Mouse (Mus musculus) embryo, embryonic 11 days (tissue): ENCODE measurements at regions not wholly inside any gene's neighbourhood (a gene's known extent, or its start where the extent isn't known, plus 50 kb on each side); places are given as distances from the start of the nearest gene placed in this dataset.
A peak's percentile ranks its signal among the peaks of the same experiment; 100 is the strongest.

Source experiments
- DNase-seq: peaks from one replicate; pipeline ENCODE4 v3.0.0-alpha.2; 2015

DNA sequence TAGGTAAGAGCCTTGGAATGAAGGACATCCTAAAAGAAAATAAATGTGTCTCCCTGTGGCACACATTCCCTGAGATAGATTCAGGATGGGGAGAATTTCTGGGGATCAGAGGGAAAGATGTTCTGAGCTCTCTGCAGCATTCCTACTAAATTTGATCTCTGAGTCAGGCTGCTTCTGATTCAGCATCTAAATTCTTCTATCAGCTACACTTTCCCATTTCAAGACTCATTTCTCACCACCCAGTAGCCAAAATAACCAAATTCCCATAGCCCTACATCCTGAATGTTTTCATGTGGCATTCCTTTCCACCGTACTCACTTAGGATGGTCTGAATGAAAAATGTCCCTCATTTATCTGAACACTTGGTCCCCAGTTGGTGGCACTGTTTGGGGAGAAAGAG, 223.2 kb upstream of the Actbl2 start:
- DNase-seq: no peak

DNA sequence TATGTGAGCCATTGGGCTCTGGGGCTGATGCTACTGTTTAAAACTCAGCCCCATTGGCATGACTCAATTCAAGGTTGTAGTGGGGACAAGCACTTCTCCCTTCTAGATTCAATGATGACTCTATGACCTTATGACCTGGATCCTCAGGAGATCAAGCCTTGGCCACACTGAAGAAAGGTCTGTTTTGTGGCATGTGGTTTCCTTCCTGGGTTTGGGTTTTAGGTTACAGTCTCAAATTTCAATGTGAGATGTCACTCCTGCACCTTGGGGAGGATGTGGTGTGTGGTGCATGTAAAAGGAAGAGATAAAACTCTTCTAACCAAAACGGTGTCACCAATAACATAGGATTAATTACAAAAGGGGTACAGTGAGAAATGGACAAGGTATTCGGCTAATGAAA, 211.2 kb upstream of the Actbl2 start:
- DNase-seq: peak; percentile 49

- DNase-seq: peak; percentile 12
Measured at GRCm38 (mm10) chr13:111044328-111045002, 210.3 kb upstream of the Actbl2 start.

DNA sequence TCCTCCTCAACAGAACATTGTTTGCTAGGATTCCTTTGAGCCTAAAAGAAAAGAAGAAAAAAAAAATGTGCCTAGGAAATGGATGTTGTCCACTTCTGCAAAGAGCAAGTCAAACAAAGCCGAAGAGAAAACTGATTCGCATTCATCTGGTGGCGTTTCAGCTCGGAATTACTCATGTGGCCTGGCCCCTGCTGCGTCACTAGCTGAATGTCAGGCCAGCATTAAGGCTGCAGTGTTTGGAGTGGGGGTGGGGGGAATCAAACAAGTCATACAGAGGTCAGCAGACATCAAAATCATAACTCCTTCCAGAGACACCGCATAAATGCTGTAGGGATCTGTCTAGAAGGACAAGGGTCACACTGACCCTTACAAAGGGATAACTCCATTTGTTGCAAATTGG, 204.7 kb upstream of the Actbl2 start:
- peak; percentile 68 for DNase-seq

DNA sequence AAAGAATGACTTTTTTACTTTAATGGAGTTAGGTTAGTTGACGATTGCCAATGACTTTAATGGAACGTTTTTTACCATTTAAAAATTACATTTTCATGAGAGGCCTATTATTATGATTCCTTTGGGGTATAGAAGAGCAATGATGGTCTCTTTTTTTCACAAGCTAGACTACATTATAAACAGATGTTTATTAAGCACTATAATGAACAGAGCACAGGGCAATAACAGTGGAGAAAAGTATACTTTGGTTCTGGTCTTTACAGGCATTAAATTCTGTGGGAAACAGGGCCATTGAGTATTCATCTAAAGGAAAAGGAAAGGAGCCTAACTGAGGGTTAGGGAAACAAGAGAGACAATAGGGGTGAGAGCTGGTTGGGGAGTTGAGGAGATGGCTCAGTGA, 199.0 kb upstream of the Actbl2 start:
- DNase-seq: no peak

DNA sequence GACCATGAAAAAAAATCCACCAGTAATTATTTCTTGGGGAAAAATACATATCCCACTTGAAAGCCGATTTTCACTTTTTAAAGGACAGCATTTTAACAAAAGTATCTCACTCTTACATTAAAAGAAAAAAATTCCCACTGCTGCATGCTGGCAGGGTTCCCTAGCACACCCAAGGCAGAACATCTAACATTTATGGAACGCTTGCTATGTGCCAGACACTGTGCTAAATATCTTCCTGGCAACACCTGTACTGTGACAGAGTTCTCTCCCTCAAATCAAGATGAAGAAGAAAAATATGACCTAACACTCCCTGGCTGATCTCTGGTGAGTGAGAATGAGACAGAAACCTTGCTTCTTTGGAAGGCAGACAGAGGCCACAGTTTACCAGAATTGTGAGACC, 167.1 kb upstream of the Actbl2 start:
- DNase-seq: no peak

DNA sequence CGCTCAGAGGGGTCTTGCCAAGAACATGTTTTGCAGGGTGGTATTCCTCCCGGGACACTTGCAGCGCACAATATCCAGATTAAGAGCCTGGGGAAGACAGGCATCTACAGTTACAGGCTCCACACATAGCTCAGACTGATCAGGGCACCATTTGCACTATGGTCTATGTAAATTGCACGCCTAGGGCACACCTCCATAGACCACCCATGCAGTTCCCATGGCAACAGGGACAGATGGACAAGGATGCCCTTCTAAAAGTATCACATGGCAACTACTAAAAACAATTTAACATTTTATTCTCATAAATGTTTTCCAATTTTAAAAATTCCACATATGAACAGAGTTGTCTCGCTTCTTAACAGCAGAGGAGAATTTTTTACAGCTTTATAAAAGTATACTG, 158.7 kb upstream of the Actbl2 start:
- DNase-seq: no peak

DNA sequence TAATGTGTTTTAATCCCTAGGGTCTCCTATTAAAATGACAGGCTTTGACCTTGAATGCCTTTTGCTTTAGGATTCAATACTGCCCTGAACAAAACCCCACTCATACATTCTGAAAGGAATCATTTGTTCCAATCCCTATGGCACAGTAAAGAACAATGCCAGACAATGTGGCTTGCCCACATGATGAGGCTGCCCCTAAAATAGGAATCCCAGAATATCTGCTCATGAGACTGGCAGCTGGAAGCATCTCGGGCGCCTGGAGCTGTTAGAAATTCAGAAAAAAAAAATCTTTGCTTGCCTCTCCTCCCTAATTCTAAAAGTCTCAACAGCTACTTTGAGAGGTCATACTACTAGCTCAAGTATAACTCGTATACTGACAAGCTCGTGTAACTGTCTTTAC, 157.5 kb upstream of the Actbl2 start:
- DNase-seq: no peak

DNA sequence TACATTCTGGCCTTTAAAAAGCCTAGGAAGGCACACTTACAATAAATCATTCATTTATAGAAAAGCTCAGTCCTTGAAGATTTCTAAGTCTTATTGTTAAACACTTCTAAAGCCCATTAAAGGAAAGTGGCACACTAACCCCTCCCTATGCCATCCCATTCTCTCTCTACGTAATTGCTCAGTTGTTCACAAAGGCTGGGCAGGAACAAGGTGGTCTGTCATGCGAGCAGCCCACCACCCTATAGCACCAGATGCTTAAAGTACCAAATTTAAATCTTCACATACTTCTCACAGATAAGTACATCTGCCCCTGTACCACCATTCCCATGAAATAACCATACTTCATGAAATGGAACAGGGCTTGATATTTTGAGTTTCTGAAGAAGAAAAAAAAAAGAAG, 156.1 kb upstream of the Actbl2 start:
- no peak for DNase-seq

DNA sequence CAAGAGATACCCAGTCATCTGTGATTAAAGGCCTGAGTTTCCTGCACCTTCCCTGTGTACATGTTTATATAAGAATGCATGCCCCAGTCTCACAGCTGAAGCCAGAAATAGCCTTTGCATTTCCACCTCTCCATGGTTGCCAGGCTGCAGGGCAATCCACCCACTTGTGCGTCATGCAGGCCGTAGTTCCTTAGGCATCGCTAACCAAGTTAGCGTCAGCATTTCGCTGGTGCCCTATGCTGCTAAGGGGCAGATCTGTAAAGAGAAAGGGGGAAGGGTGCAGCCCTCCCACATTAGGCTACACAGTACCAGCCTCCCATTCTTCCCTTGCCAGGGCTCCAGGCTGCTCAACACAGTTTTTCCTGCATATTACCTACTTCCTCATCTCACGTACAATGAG, 155.6 kb upstream of the Actbl2 start:
- no peak for DNase-seq

DNA sequence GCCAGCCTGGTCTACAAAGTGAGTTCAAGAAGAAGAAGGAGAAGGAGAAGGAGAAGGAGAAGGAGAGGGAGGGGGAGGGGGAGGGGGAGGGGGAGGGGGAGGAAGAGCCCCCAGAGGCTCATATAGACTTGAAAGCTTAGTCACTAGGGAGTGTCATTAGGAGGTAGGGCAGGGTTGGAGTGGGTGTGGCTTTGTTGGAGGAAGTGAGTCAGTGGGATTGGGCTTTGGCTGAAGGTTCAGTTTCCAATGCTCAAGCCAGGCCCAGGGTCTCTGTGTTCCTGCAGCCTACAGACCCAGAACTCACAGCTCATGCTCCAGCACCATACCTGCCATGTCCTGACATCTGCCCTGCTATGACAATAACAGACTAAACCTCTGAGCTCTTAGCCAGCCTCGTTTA, 154.4 kb upstream of the Actbl2 start:
- no peak for DNase-seq

DNA sequence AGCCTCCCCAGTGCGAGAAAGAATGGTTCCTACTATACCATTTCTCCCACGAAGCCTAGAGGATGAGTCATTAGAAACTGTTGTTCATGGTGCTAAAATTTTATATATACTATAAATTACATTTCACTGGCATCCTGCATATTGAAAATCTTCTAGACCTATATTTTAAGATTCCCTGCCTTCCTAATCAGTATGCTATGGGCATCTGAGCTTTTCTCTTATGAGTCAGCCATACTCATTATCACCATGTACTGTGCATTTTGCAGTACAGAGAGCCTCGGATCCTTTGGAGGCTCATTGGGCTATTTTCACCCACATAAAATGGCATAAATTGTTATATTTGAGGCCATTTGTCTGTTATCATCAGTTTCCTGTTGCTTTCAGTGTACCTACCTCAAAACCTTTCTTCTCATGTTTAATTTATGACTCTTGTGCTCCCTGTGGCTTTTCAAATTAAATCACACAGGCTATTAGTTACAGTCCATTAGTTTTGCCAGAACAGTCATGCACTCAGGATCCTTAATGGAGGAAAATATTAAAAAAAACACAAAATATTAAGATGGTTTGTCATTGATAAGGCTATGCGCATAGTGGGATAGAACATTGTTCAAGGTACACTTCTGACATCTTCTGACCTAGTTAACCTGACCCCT, 150.1 kb upstream of the Actbl2 start:
- no peak for DNase-seq

DNA sequence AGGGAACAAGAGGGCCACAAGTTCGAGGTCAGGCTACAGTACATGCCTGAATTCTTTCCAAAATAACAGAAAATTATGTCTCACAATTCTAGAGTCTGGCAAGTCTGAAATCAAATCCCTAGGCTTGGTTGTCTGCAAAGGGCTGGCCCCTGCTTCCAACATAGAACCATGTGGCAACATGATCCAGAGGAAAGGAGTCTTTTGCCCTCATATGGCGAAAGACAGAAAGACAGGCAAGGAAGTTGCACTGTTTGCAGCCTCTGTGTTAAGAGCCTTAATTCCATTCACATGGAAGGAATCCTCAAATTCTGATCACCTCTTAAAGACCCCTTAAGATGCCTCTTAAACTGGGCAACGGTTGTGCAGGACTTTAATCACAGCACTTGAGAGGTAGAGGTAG, 123.7 kb upstream of the Actbl2 start:
- no peak for DNase-seq

DNA sequence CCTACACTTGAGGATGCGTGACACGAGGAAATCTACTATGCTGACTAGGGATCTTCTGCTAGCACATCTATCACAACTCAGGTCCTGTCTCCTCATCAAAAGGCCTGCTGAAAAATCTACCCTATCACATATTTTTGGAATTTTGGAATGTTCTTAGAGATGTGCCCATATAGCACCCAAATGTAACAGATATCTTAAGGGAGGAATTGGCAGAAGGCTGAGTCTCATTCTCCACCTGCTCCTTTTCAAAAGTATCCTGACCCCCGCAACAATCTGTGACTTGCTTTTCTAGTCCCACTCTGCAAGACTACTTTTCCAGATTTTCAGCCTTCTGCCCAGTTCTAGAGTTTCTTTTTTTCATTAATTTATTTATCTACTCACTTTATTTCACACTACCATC, 118.4 kb upstream of the Actbl2 start:
- DNase-seq: no peak

- DNase-seq: no peak
Measured at GRCm38 (mm10) chr13:111142757-111143420, 111.9 kb upstream of the Actbl2 start.

GRCm38 (mm10) chr13:111144721-111145120, 110.1 kb upstream of the Actbl2 start:
- DNase-seq: no peak

DNA sequence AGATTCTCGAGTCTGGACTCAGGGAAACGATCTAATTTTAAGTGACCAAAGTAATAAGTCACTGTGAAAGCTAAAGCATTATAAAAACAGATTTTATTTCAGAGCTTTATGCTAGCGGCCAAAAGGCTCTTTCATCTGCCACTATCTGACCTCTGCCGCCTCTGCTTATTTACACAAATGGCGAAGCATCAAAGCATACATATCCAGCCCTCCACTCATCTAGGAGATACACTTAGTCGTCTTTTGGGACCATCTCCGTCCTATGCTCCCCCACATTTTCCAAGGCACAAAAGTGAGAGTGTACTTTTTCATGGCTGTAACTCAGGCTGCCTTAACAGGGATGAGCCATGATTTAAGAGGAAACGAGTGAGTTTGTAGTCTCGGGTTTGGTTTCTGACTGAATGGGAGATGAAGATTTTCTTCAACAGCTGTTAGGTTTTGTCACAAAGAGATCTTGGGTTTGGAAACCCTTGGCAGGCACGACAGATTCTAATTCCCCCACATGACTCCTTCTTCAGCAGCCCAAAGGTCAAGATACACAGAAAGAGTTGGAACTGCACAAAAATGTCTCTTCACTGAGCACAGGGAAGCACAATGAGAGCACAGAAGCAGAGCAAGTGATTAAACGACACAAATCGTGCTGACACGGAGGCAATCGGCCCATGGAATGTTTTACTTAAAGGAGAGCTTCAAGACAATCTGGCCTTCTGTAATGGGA, 96.7 kb upstream of the Actbl2 start:
- peak; percentile 5 for DNase-seq

DNA sequence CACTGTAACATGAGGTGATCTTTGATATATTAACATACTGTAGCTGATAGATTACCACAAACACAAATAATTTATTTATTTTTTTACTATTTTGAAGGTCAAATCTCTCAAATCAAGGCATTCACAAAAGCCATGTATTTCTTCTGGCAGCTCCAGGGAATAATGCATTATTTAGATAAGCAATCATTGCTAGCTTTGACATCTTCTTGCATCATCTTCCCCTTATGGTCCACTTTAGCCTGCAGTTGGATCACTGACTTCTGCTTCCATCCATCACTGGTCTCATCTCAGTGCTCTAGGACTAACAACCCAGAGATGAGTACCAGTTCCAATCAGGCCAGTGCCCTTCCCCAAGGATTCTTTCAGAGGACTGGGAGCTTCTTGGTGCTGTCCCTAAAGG, 95.3 kb upstream of the Actbl2 start:
- no peak for DNase-seq

DNA sequence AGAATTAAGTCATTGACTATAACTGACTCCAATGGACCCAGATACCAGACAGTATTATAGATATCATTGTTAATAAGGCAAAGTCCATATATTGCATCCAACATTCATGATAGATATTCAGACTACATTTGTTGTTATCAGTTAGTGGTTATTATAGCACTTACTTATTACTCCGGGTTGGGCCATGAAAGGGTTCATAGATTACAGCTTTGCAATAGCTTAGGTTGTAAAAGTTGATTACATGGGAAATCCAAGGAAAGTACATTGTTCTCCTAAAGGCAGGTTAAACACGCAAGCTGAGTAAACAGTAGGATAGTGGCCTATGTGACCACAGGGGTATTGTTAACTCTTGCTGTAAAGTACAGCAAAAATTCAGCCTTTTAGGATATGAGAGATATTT, 89.3 kb upstream of the Actbl2 start:
- no peak for DNase-seq

GRCm38 (mm10) chr13:111170269-111171165, 84.3 kb upstream of the Actbl2 start:
- peak; percentile 26 for DNase-seq

GRCm38 (mm10) chr13:111179186-111179585, 75.6 kb upstream of the Actbl2 start:
- DNase-seq: no peak

DNA sequence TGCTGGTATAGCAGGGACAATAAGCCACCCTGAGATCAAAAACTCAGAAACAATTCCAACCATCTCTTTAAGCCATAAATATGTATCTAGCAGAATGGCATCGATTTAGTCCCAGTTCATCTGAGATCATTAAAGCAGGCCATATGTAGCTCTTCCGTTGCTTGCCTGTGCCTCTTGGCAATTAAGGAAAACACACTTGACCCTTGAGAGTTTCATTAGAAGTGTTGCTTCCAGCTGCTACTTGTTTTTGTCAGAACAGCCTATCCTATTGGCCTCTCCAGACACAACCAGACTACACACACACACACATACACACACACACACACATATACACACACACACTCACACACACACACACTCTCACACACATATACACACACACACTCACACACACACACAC, 71.5 kb upstream of the Actbl2 start:
- no peak for DNase-seq

DNA sequence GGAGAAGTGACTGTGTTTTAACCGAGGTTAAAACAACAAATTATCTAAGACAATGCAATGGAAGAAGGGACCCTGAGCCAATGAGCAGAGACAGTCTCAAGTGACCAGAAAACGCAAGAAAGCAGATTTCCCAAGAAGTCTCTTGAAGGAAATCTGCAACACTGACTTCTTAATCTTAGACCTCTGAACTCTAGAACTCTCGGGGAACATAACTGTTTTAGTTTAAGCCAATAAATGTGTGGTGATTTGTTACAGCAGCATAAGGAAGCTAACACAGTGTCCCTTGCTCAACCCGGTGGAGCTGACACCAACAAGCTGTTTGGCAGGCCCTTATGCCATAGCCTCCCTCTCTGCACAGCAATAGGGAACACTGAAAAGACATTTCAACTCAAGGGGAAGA, 69.0 kb upstream of the Actbl2 start:
- no peak for DNase-seq
